Mouse (Mus musculus) left cerebral cortex, postnatal 25 days (tissue): ENCODE measurements around the gene Kcna4. TPM values are rescaled to one million over a fixed set of nuclear protein-coding genes. Genes with fewer than 3 reads are reported as not detected.

Experiments
- DNase-seq, 2 experiments: peaks; one replicate each; pipeline ENCODE4 v3.0.0; 2022; ENCODE audit warnings: low spot score in 2 of 2, mixed read lengths in 1 of 2
- intact Hi-C: fragments of 180-260 bp; cut with DNase I; formaldehyde crosslinking; loops from one replicate; pipeline ENCODE4 v1.15.1; 2025
- total RNA-seq, 2 experiments: library from RNA; stranded (reverse); gene quantifications; 2 replicates each; pipeline ENCODE4 v1.2.3; 2021

Gene Kcna4
- total RNA-seq, result 10 to 100 TPM; 30.9 to 42.8 TPM

- peak; percentile 70 to 83 for DNase-seq
- intact Hi-C loops, result loop anchor here (2.0 to 10.0 kb wide), 4 partner anchors 229 to 577 kb away; no protein-coding TSS in a partner anchor
Measured at GRCm38 (mm10) chr2:107289990-107290696, at the start of gene Kcna4. Gene Kcna4, plus strand, starts transcription at chr2:107290639.

- no peak for DNase-seq
- intact Hi-C loops, result no loop called here
Measured at GRCm38 (mm10) chr2:107258091-107258490, 32.3 kb upstream of the Kcna4 start.

GRCm38 (mm10) chr2:107266251-107266650, 24.2 kb upstream of the Kcna4 start:
- intact Hi-C loops, result no loop called here

GRCm38 (mm10) chr2:107270050-107270449, 20.4 kb upstream of the Kcna4 start:
- intact Hi-C loops, result no loop called here
- no peak for DNase-seq

More at GRCm38 (mm10) chr2:107266251-107266650, 24.2 kb upstream of the Kcna4 start:
- DNase-seq, result no peak

GRCm38 (mm10) chr2:107290697-107291019, 219 bp downstream of the Kcna4 start:
- intact Hi-C loops, result loop anchor here (2.0 to 5.0 kb wide), 3 partner anchors 228 to 577 kb away; no protein-coding TSS in a partner anchor
- no peak for DNase-seq

GRCm38 (mm10) chr2:107291142-107291541, 703 bp downstream of the Kcna4 start:
- peak; percentile 41 to 44 for DNase-seq
- intact Hi-C loops, result loop anchor here (2.0 to 5.0 kb wide), 3 partner anchors 228 to 576 kb away; no protein-coding TSS in a partner anchor

- intact Hi-C loops, result loop anchor here (5.0 kb wide), 2 partner anchors 317 to 573 kb away; no protein-coding TSS in a partner anchor
- DNase-seq, result peak in 1 of 2 experiments; percentile 74
Measured at GRCm38 (mm10) chr2:107294521-107294920, 4.1 kb downstream of the Kcna4 start.

GRCm38 (mm10) chr2:107301886-107302285, 11.4 kb downstream of the Kcna4 start:
- intact Hi-C loops, result no loop called here
- DNase-seq, result no peak

- intact Hi-C loops, result no loop called here
- peak in 1 of 2 experiments; percentile 59 for DNase-seq
Measured at GRCm38 (mm10) chr2:107304707-107305106, 14.3 kb downstream of the Kcna4 start.

- intact Hi-C loops, result no loop called here
Measured at GRCm38 (mm10) chr2:107306077-107306476, 15.6 kb downstream of the Kcna4 start.

GRCm38 (mm10) chr2:107318636-107319035, 28.2 kb downstream of the Kcna4 start:
- DNase-seq, result no peak
- intact Hi-C loops, result no loop called here

More at GRCm38 (mm10) chr2:107306077-107306476, 15.6 kb downstream of the Kcna4 start:
- no peak for DNase-seq

GRCm38 (mm10) chr2:107321596-107322226, 31.3 kb downstream of the Kcna4 start:
- intact Hi-C loops, result no loop called here
- no peak for DNase-seq

- intact Hi-C loops, result no loop called here
- DNase-seq, result no peak
Measured at GRCm38 (mm10) chr2:107324090-107324489, 33.7 kb downstream of the Kcna4 start.

- intact Hi-C loops, result no loop called here
- no peak for DNase-seq
Measured at GRCm38 (mm10) chr2:107327276-107327675, 36.8 kb downstream of the Kcna4 start.

- intact Hi-C loops, result no loop called here
- DNase-seq, result no peak
Measured at GRCm38 (mm10) chr2:107341291-107341690, 50.9 kb downstream of the Kcna4 start.

- DNase-seq, result no peak
- intact Hi-C loops, result no loop called here
Measured at GRCm38 (mm10) chr2:107344807-107345206, 54.4 kb downstream of the Kcna4 start.

- DNase-seq, result no peak
- intact Hi-C loops, result no loop called here
Measured at GRCm38 (mm10) chr2:107345299-107345698, 54.9 kb downstream of the Kcna4 start.
